Mouse (Mus musculus): Measurements from ENCODE around the gene Olfr1436. TPM values are rescaled to one million over a fixed set of nuclear protein-coding genes. Genes with fewer than 3 reads are reported as not detected.
"Not testable (repeated sequence)": the region's sequence is repeated elsewhere in the genome, so short reads cannot be mapped to it uniquely, and the experiment has no call there.

The Olfr1436 gene
- polyA plus RNA-seq (2014; fragmentation: Nextera tagmentation; extraction: Ambion mirVana), result not detected in 2 replicates

GRCm38 (mm10) chr19:12299030-12299429 is at the start of gene Olfr1436:
Gene Olfr1436, minus strand, starts transcription at chr19:12299130.
- not testable (repeated sequence) for ATAC-seq (ENCODE audit: low FRiP score, low TSS enrichment); H3K4me2 ChIP-seq (replicated peaks; ENCODE audit: low read depth, low read length)
- WGBS, result 72% methylated on average over 1 of the region's 1 CpGs

GRCm38 (mm10) chr19:12335810-12336209 is 36.9 kb upstream of the Olfr1436 start, which contains the start of gene Olfr1438-ps1:
Gene Olfr1438-ps1, minus strand, starts transcription at chr19:12335910.
- no peak for ATAC-seq (ENCODE audit: low FRiP score, low TSS enrichment)
- no peaks in the 10 kb centered on the region for H3K4me1 ChIP-seq (ENCODE audit: control insufficient read depth, insufficient read depth, low read length)
- no peak within 1 kb of the TSS for H3K4me2 ChIP-seq (replicated peaks; ENCODE audit: low read depth, low read length)
- H3K27me3 ChIP-seq (ENCODE audit: control insufficient read depth, insufficient read depth, low read length), result no peaks in the 10 kb centered on the region
- no peaks in the 10 kb centered on the region for H3K9me3 ChIP-seq (ENCODE audit: control insufficient read depth, low read length)
- H3K36me3 ChIP-seq (ENCODE audit: control insufficient read depth, insufficient read depth, low read length), result no peaks in the 10 kb centered on the region
- no peak within 1 kb of the TSS for H3K4me3 ChIP-seq (ENCODE audit: low read length)
- H3K9ac ChIP-seq (ENCODE audit: low read depth, low read length), result no peak within 1 kb of the TSS
- WGBS, result 77% methylated on average over 3 of the region's 3 CpGs
- H3K27ac ChIP-seq (ENCODE audit: low read depth, low read length), result no peak within 1 kb of the TSS

More at GRCm38 (mm10) chr19:12299030-12299429, at the start of gene Olfr1436:
- H3K4me1 ChIP-seq (ENCODE audit: control insufficient read depth, insufficient read depth, low read length); H3K27ac ChIP-seq (ENCODE audit: low read depth, low read length); H3K9ac ChIP-seq (ENCODE audit: low read depth, low read length); H3K9me3 ChIP-seq (ENCODE audit: control insufficient read depth, low read length); H3K27me3 ChIP-seq (ENCODE audit: control insufficient read depth, insufficient read depth, low read length); H3K4me3 ChIP-seq (ENCODE audit: low read length); H3K36me3 ChIP-seq (ENCODE audit: control insufficient read depth, insufficient read depth, low read length): not testable (repeated sequence)

DNA sequence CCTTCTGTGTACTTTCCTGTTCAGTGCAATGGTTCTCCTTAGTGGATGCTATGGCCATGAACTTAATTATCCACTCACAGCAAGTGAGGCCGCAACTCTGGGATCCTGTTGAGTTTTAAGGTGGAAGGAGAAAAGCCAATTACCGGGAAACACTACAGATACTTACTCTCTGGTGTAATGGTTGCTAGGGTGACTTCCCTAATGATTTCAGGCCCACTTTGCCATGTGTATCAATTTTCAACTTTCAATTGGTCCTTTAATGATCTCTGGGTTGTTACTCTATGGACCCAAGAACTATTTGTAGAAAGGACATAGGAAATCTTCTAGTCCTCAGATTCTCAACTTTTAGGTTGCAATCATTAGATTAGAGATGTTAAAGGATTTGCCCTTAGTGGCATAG is 26.1 kb upstream of the Olfr1436 start, which contains the start of gene Olfr1437:
Olfr1437 (minus strand) TSS at position 101 of the 400 bp plus-strand sequence.
- ATAC-seq (ENCODE audit: low FRiP score, low TSS enrichment), result no peak
- Histone ChIP-seq H3K4me2 (replicated peaks; ENCODE audit: low read depth, low read length) (no peak within 1 kb of the TSS), H3K9me3 (ENCODE audit: control insufficient read depth, low read length) (no peaks in the 10 kb centered on the region), H3K9ac (ENCODE audit: low read depth, low read length) (no peak within 1 kb of the TSS), H3K4me3 (ENCODE audit: low read length) (no peak within 1 kb of the TSS), H3K27ac (ENCODE audit: low read depth, low read length) (no peak within 1 kb of the TSS), H3K36me3 (ENCODE audit: control insufficient read depth, insufficient read depth, low read length) (no peaks in the 10 kb centered on the region), H3K27me3 (ENCODE audit: control insufficient read depth, insufficient read depth, low read length) (no peaks in the 10 kb centered on the region), H3K4me1 (ENCODE audit: control insufficient read depth, insufficient read depth, low read length) (no peaks in the 10 kb centered on the region)
- 71% methylated on average over 2 of the region's 2 CpGs for WGBS

- Histone ChIP-seq H3K9ac (ENCODE audit: low read depth, low read length) (no peak overlapping the region), H3K36me3 (ENCODE audit: control insufficient read depth, insufficient read depth, low read length) (no peaks in the 10 kb centered on the region), H3K4me3 (ENCODE audit: low read length) (no peak overlapping the region), H3K9me3 (ENCODE audit: control insufficient read depth, low read length) (no peaks in the 10 kb centered on the region), H3K27ac (ENCODE audit: low read depth, low read length) (no peak overlapping the region), H3K27me3 (ENCODE audit: control insufficient read depth, insufficient read depth, low read length) (no peaks in the 10 kb centered on the region), H3K4me1 (ENCODE audit: control insufficient read depth, insufficient read depth, low read length) (no peaks in the 10 kb centered on the region), H3K4me2 (replicated peaks; ENCODE audit: low read depth, low read length) (no peak overlapping the region)
- no peak for ATAC-seq (ENCODE audit: low FRiP score, low TSS enrichment)
These were observed 6.0 kb downstream of the Olfr1436 start for GRCm38 (mm10) chr19:12292979-12293378.

- Histone ChIP-seq H3K4me2 (replicated peaks; ENCODE audit: low read depth, low read length) (no peak within 1 kb of the TSS), H3K4me1 (ENCODE audit: control insufficient read depth, insufficient read depth, low read length) (no peaks in the 10 kb centered on the region), H3K27ac (ENCODE audit: low read depth, low read length) (no peak within 1 kb of the TSS), H3K27me3 (ENCODE audit: control insufficient read depth, insufficient read depth, low read length) (no peaks in the 10 kb centered on the region), H3K36me3 (ENCODE audit: control insufficient read depth, insufficient read depth, low read length) (no peaks in the 10 kb centered on the region), H3K9me3 (ENCODE audit: control insufficient read depth, low read length) (no peaks in the 10 kb centered on the region), H3K4me3 (ENCODE audit: low read length) (no peak within 1 kb of the TSS), H3K9ac (ENCODE audit: low read depth, low read length) (no peak within 1 kb of the TSS)
- 78% methylated on average over 2 of the region's 2 CpGs for WGBS
- no peak for ATAC-seq (ENCODE audit: low FRiP score, low TSS enrichment)
These were observed 19.4 kb downstream of the Olfr1436 start, which contains the start of gene Olfr1434 for GRCm38 (mm10) chr19:12279554-12279953. Gene Olfr1434, plus strand, starts transcription at chr19:12279854.

GRCm38 (mm10) chr19:12260732-12261131 is 38.2 kb downstream of the Olfr1436 start, which contains the start of gene Olfr235:
Gene Olfr235, plus strand, starts transcription at chr19:12261032.
- 70% methylated on average over 1 of the region's 1 CpGs for whole genome bisulfite sequencing
- no peaks in the 10 kb centered on the region for H3K4me1 ChIP-seq (ENCODE audit: control insufficient read depth, insufficient read depth, low read length)
- H3K9me3 ChIP-seq (ENCODE audit: control insufficient read depth, low read length), result no peaks in the 10 kb centered on the region
- no peaks in the 10 kb centered on the region for H3K36me3 ChIP-seq (ENCODE audit: control insufficient read depth, insufficient read depth, low read length)
- H3K4me3 ChIP-seq (ENCODE audit: low read length), result no peak within 1 kb of the TSS
- no peaks in the 10 kb centered on the region for H3K27me3 ChIP-seq (ENCODE audit: control insufficient read depth, insufficient read depth, low read length)
- ATAC-seq (ENCODE audit: low FRiP score, low TSS enrichment), result no peak
- H3K27ac ChIP-seq (ENCODE audit: low read depth, low read length), result no peak within 1 kb of the TSS
- no peak within 1 kb of the TSS for H3K9ac ChIP-seq (ENCODE audit: low read depth, low read length)
- H3K4me2 ChIP-seq (replicated peaks; ENCODE audit: low read depth, low read length), result no peak within 1 kb of the TSS

Other genes starting within 250 kb of the Olfr1436 start
- gene Olfr1424, start 236.4 kb downstream of the Olfr1436 start, polyA plus RNA-seq (2014; fragmentation: Nextera tagmentation; extraction: Ambion mirVana), result not detected in 2 replicates
- not detected in 2 replicates for gene Olfr1425, start 221.4 kb downstream of the Olfr1436 start, polyA plus RNA-seq (2014; fragmentation: Nextera tagmentation; extraction: Ambion mirVana)
- not detected in 2 replicates for gene Olfr1426, start 207.1 kb downstream of the Olfr1436 start, polyA plus RNA-seq (2014; fragmentation: Nextera tagmentation; extraction: Ambion mirVana)
- not detected in 2 replicates for gene Olfr1427, start 195.8 kb downstream of the Olfr1436 start, polyA plus RNA-seq (2014; fragmentation: Nextera tagmentation; extraction: Ambion mirVana)
- gene Olfr1428, start 183.2 kb downstream of the Olfr1436 start, polyA plus RNA-seq (2014; fragmentation: Nextera tagmentation; extraction: Ambion mirVana), result not detected in 2 replicates
- gene Olfr76, start 175.9 kb downstream of the Olfr1436 start, polyA plus RNA-seq (2014; fragmentation: Nextera tagmentation; extraction: Ambion mirVana), result not detected in 2 replicates
- not detected in 2 replicates for gene Olfr1555-ps1, start 129.0 kb downstream of the Olfr1436 start, polyA plus RNA-seq (2014; fragmentation: Nextera tagmentation; extraction: Ambion mirVana)
- gene Olfr1431, start 98.5 kb downstream of the Olfr1436 start, polyA plus RNA-seq (2014; fragmentation: Nextera tagmentation; extraction: Ambion mirVana), result not detected in 2 replicates
- gene Olfr1432, start 66.5 kb downstream of the Olfr1436 start, polyA plus RNA-seq (2014; fragmentation: Nextera tagmentation; extraction: Ambion mirVana), result not detected in 2 replicates
- gene Olfr262, start 57.5 kb downstream of the Olfr1436 start, polyA plus RNA-seq (2014; fragmentation: Nextera tagmentation; extraction: Ambion mirVana), result not detected in 2 replicates
- gene Olfr235, start 38.1 kb downstream of the Olfr1436 start, polyA plus RNA-seq (2014; fragmentation: Nextera tagmentation; extraction: Ambion mirVana), result not detected in 2 replicates
- not detected in 2 replicates for gene Olfr1434, start 19.3 kb downstream of the Olfr1436 start, polyA plus RNA-seq (2014; fragmentation: Nextera tagmentation; extraction: Ambion mirVana)
- gene Olfr1437, start 26.0 kb upstream of the Olfr1436 start, polyA plus RNA-seq (2014; fragmentation: Nextera tagmentation; extraction: Ambion mirVana), result not detected in 2 replicates
- not detected in 2 replicates for gene Olfr1438-ps1, start 36.8 kb upstream of the Olfr1436 start, polyA plus RNA-seq (2014; fragmentation: Nextera tagmentation; extraction: Ambion mirVana)
- gene Olfr1440, start 88.1 kb upstream of the Olfr1436 start, polyA plus RNA-seq (2014; fragmentation: Nextera tagmentation; extraction: Ambion mirVana), result not detected in 2 replicates
- not detected in 2 replicates for gene Olfr1441, start 118.3 kb upstream of the Olfr1436 start, polyA plus RNA-seq (2014; fragmentation: Nextera tagmentation; extraction: Ambion mirVana)
- gene Pfpl, start 128.8 kb upstream of the Olfr1436 start, polyA plus RNA-seq (2014; fragmentation: Nextera tagmentation; extraction: Ambion mirVana), result not detected in 2 replicates
- 0.58 and 0.69 TPM in 2 replicates for gene Mpeg1, start 161.6 kb upstream of the Olfr1436 start, polyA plus RNA-seq (2014; fragmentation: Nextera tagmentation; extraction: Ambion mirVana)
- 3.9 and 7.5 TPM in 2 replicates for gene Dtx4, start 202.3 kb upstream of the Olfr1436 start, polyA plus RNA-seq (2014; fragmentation: Nextera tagmentation; extraction: Ambion mirVana)
- gene Fam111a, start 246.6 kb upstream of the Olfr1436 start, polyA plus RNA-seq (2014; fragmentation: Nextera tagmentation; extraction: Ambion mirVana), result 28.8 and 29.3 TPM in 2 replicates